In the genomic region with DNA sequence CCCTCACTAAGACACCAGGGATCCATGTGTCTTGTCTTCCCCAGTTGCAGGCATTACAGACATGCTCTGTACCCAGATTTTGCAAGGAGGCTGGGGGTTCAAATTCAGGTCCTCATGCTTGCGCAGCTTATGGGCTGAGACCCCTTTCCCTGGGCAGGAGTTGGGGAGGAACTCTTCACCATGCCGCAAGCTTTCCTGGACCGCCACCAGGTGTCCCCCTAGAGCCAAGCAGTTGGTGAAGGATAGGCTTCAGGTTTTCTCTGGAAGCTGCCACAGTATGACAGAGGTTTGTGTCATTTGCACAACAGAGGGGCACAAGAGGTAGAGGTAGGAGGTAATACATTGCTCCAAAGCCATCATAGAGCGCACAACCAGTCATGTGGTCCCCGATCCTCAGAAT, we compare ENCODE assay signal across 10 mouse cellular contexts. TPM values are rescaled to one million over a fixed set of nuclear protein-coding genes. Genes with fewer than 3 reads are reported as not detected.
A peak's percentile ranks its signal among the peaks of the same experiment; 100 is the strongest.
DNase-seq lines count a peak whose midpoint lies in the region; TF ChIP-seq lines count a peak whose summit lies in the region.
"Had no signal": no experiment of that assay in that cellular context is flagged by ENCODE, and none has a peak within 500 bp of the region (broad histone marks: within the 10 kb centered on the region; RNA-seq: fewer than 3 reads in every experiment).

No protein-coding gene starts in this region.

- H3K27ac ChIP-seq in ES-E14 (ENCODE audit: insufficient read depth, low read depth, low read length, poor library complexity, severe bottlenecking): no peak overlapping the region
- H3K27ac ChIP-seq in embryonic fibroblast, embryonic 13.5 days (ENCODE audit: insufficient read depth, low read length): no peak overlapping the region

- in situ Hi-C loops in ES-E14 (cut with MboI; ENCODE audit: low sequenced_read_pairs in 2 of 2, unreplicated experiment in 2 of 2): no loop called here

- no peak overlapping the region for H3K4me3 ChIP-seq in ES-E14 (ENCODE audit: insufficient read depth in 1 of 2, low read depth in 1 of 2, low read length in 2 of 2, poor library complexity in 1 of 2, severe bottlenecking in 1 of 2)
- H3K4me3 ChIP-seq in embryonic fibroblast, embryonic 13.5 days (ENCODE audit: insufficient read depth, low read length): no peak overlapping the region

- H3K9me3 ChIP-seq in ES-E14 (ENCODE audit: control insufficient read depth, insufficient read depth, low read depth, low read length): no peaks in the 10 kb centered on the region

- no peak for TF ChIP-seq POLR2A in embryonic fibroblast, embryonic 13.5 days (IDR thresholded peaks at IDR 0.05; ENCODE audit: low read depth, low read length)

- 0 out of 2 replicates have a peak, but pooled peaks have one; percentile 20 for TF ChIP-seq CTCF in embryonic fibroblast, embryonic 13.5 days (IDR thresholded peaks at IDR 0.05; ENCODE audit: borderline replicate concordance, insufficient read depth, low read length)

- DNase-seq in cerebellum, postnatal 14 days: peak; percentile 64 to 78
- DNase-seq in cerebellum, adult 11-12 months: no peak
- peak; percentile 64 to 73 for DNase-seq in layer of hippocampus, postnatal 10 days (ENCODE audit: low spot score in 2 of 2)
- no peak for DNase-seq in layer of hippocampus, adult 9-11 months
- peak; percentile 53 for DNase-seq in ES-E14 (ENCODE audit: low read depth, low spot score)
- DNase-seq in testis, postnatal 10 days (ENCODE audit: low spot score): peak; percentile 69
- no peak for DNase-seq in ovary, postnatal 36 days (ENCODE audit: low spot score)

- H3K36me3 ChIP-seq in ES-E14 (ENCODE audit: control insufficient read depth, insufficient read depth, low read length, poor library complexity, severe bottlenecking): no peaks in the 10 kb centered on the region

- peaks cover 1 to 7% of the 10 kb centered on the region in 2 experiments; a peak in 1 of 4 replicates for H3K4me1 ChIP-seq in ES-E14 (ENCODE audit: control insufficient read depth in 2 of 2, insufficient read depth in 2 of 2, low read length in 2 of 2, poor library complexity in 1 of 2)
- H3K4me1 ChIP-seq in embryonic fibroblast, embryonic 13.5 days (ENCODE audit: control insufficient read depth, insufficient read depth, low read length): no peaks in the 10 kb centered on the region

- H3K9ac ChIP-seq in ES-E14 (ENCODE audit: insufficient read depth, low read depth, low read length, poor library complexity, severe bottlenecking): no peak overlapping the region

TF ChIP-seq in ES-E14, 5 proteins besides CTCF, POLR2A, EP300 and RAD21:
- TF ChIP-seq HCFC1 (IDR thresholded peaks at IDR 0.05; ENCODE audit: borderline replicate concordance, insufficient read depth, low read length) (no peak), MAFK (IDR thresholded peaks at IDR 0.05; ENCODE audit: insufficient read depth, low read depth, low read length) (no peak), ZC3H11A (IDR thresholded peaks at IDR 0.05; ENCODE audit: borderline replicate concordance, low read depth, low read length) (no peak), CHD2 (IDR thresholded peaks at IDR 0.05; ENCODE audit: low read depth, low read length) (no peak), ZNF384 (IDR thresholded peaks at IDR 0.05; ENCODE audit: low read depth, low read length) (no peak)

RNA-seq across cellular contexts. Expression of a gene that starts 28.3 kb away (rescaled TPM):
- under 1 TPM; 0.25 to 0.40 TPM for total RNA-seq in layer of hippocampus, postnatal 10 days (2021)
- 0.26 and 0.62 TPM in 2 replicates for total RNA-seq in ES-E14 (2012; rRNA removed)
- not detected in 2 replicates for polyA plus RNA-seq in embryonic fibroblast, embryonic 13.5 days (2011; ENCODE audit: insufficient read length, low read depth, missing spikeins)
- total RNA-seq: CH12.LX; neutrophil, adult 5-6 weeks had no signal

Comparison
In these comparisons a context has a peak if more than half of its experiments do, and no peak if none do; other contexts are left out.
1. DNase-seq: peak in cerebellum, postnatal 14 days (2 of 2), layer of hippocampus, postnatal 10 days (2 of 2), ES-E14 (single experiment) and testis, postnatal 10 days (single experiment); none in cerebellum, adult 11-12 months (single experiment), layer of hippocampus, adult 9-11 months (single experiment) and ovary, postnatal 36 days (single experiment).